Mouse (Mus musculus) fibroblast of lung, adult 2 months (primary cell): ENCODE data around the gene Kif17.
"Not testable (repeated sequence)": the region's sequence is repeated elsewhere in the genome, so short reads cannot be mapped to it uniquely, and the experiment has no call there.

Source experiments
- DNase-seq: peaks from one replicate; pipeline ENCODE4 v3.0.0-alpha.2; 2011; ENCODE audit warnings: low read depth

Kif17 gene

GRCm38 (mm10) chr4:138313021-138313420, 62.8 kb downstream of the Kif17 start:
- DNase-seq = no peak

- no peak for DNase-seq
Observed at GRCm38 (mm10) chr4:138313795-138314194, 63.6 kb downstream of the Kif17 start.

DNA sequence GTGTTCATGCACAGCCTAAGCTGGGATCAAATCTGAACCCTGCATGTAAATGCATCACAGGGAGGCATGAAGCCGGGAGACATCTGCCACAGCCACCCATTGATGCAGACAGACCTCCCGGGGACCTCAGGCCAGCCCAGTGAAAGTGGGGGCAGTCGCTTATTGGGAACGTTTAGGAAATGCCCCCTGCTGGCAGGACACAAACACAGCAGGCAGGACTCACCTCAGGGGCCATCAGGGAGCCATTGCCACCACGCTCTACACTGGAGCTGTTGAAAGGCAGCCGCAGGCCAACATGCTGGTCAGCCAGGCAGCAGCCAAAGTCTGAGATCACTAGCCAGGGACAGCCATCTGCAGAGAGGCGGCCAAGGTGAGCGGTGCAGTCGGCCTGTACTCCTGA, 65.5 kb downstream of the Kif17 start:
- no peak for DNase-seq

- DNase-seq = no peak
Observed at GRCm38 (mm10) chr4:138316369-138316768, 66.1 kb downstream of the Kif17 start.

DNA sequence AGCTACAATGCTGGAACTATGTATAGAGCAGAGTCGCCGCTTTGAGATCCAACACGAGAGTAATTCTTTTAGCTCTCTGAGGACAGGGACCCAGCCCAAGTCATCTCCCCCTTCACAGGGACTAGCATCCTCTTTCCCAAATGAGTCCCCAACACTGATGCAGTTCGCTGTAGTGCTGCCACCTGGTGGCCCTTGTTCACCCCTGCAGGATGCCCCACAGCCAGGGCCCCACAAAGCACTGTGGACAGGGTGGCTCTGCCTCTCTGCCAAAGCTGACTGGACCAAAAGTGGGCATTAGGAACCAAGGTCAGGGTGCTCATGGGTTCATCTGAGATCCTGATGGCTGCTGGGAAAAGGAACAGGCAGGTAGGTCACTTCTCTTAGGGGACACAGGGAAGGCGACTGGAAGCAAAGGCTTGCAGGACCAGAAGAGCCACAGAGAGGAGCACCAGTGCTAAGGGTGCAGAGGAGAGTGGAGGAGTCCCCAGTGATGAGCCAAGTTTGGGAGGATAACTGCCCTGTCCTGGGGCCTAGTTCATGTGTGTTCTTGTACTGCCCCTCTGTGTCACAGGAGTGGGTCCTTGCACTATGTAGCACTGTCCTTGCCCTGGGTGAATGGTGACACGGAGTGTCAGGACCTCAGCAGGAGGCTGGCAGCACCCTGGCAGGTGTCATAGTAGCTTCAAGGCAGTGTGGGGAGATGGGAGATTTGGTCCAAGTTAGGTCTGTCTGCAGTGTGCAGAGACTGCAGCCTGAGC, 68.5 kb downstream of the Kif17 start:
- no peak for DNase-seq

- DNase-seq = peak; percentile 69
Observed at GRCm38 (mm10) chr4:138319508-138319907, 69.3 kb downstream of the Kif17 start.

DNA sequence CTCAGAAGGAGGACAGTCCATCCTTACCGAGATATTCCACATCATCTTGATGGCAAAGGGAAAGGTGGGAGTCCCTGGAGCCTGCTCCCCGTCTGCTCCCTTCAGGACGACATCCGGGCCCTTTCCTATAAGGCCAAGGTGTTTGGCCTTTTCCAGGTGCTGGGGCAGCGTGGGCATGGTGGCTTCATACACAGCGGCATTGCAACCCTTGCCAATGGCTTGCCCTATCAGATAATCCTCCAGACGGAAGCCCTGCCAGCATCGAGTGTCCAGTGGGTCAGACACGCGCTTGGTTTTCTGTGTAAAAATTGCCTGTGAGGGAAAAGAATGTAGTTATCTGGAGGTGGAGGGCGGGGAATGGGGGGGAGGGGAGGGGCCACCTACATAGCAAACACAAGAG, 70.5 kb downstream of the Kif17 start:
- no peak for DNase-seq

DNA sequence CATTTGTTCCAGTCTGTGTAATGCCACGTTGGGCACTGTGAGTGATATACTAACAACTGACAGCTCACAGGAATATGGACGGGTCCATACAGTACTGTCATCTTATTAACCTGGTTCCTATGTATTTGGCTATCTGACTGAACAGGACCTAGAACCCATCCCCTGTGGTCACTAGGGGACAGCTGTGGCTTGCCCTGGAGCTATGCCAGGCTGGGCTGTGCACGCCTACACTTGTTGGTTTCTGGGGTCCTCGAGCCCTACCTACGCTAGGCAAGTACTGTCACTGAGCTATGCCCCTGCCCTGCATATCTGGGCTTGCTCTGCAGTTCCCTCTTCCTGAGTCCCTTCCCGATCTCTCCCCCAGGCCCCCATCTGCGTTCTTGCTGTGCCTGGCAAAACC, 71.3 kb downstream of the Kif17 start:
- no peak for DNase-seq

DNA sequence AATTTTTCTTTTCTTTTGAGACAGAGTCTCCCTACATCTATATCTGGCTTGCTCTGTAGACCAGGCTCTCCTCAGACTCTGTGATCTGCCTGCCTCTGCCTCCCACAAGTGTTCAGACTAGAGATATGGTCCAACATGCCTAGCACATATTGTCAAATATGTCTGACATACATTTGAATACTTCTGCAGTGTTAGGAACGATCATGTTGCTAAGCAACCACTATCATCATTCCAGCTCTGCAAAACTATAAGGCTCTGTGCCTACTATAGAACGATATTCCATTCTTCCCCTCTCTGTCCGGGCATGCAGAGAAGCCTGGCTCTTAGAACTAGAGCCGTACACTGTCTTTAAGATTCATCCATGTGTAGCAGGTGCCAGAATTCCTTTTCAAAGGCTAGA, 72.5 kb downstream of the Kif17 start:
- DNase-seq = no peak

- no peak for DNase-seq
Observed at GRCm38 (mm10) chr4:138323753-138324152, 73.5 kb downstream of the Kif17 start.

DNA sequence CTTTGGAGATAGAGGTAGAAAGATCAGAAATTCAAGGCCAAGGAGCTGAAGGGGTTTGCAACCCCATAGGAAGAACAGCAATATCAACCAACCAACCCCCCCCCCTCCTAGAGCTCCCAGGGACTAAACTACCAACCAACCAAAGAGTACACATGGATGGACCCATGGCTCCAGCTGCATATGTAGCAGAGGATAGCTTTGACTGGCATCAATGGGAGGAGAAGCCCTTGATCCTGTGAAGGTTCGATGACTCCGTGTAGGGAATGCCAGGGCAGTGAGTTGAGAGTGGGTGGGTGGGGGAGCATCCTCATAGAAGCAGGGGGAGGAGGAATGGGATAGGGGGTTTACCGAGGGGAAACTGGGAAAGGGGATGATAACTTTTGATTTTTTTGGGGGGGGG, 74.2 kb downstream of the Kif17 start:
- DNase-seq = no peak

DNA sequence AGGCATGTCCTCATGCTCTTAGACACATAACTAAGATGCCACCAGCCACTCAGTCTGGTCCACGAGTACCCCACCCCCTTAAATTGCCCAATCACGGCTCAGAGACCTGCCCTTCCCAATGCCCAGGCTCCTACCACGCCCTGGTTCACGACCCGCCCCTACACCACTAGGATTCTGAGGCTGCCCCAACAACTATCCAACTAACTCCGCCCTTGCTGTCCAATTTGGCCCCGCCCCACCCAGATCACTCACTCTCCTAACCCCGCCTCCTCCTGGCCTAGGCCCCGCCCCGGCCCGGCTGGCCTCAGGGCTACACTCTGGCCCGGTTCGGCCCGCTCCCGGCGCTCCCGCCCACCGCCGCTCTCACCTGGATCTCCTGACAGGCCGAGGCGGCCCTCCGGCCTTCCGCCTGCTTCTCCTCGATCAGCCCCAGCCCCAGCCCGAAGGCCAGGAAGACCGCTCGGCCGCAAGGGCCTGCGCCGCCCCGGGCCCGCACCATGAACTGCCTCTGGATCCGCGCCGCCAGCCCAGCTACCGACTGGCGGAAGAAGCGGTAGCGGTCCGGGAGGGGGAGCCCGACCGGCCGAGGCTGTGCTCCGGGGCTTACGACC, 75.3 kb downstream of the Kif17 start:
- DNase-seq = peak; percentile 76

GRCm38 (mm10) chr4:138326077-138326695, 76.0 kb downstream of the Kif17 start, which contains the start of gene Pink1:
Pink1 (minus strand) TSS chr4:138326307.
- DNase-seq = no peak

DNA sequence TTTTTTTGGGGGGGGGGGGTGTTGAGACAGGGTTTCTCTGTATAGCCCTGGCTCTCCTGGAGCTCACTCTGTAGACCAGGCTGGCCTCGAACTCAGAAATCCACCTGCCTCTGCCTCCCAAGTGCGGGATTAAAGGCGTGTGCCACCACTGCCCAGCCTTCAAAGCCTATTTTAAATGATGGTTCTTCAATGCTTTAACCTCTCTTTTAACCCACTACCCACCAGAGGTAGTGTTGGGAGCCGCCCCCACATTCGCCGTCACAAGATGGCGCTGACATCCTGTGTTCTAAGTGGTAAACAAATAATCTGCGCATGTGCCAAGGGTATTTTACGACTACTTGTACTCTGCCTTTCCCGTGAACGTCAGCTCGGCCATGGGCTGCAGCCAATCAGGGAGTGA, 76.9 kb downstream of the Kif17 start:
- not testable (repeated sequence) for DNase-seq

DNA sequence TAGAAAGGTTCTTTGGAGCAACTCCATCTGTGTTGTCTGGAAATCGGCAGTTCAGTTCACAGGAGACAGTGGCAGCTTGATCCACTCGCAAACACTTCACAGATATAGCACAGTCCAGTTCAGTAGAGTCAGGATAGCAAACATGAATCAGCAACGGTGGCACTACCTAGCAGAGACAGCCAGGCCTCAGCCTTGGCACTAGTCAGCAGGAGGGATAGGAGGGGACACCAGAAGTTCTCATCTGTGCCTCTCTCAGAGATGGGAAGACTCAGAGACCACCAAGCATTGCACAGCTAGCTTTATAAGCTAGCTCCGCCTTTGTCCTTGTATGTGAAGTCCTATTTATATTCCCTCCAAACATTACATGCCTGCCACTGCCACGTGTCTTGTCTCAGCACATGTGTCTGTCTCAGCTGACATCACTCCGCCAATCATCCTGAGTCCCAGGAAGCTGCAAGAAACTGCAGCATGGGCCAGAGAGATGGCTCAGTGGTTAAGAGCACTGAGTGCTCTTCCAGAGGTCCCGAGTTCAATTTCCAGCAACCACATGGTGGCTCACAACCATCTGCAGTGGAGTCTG, 77.7 kb downstream of the Kif17 start:
- DNase-seq = no peak

DNA sequence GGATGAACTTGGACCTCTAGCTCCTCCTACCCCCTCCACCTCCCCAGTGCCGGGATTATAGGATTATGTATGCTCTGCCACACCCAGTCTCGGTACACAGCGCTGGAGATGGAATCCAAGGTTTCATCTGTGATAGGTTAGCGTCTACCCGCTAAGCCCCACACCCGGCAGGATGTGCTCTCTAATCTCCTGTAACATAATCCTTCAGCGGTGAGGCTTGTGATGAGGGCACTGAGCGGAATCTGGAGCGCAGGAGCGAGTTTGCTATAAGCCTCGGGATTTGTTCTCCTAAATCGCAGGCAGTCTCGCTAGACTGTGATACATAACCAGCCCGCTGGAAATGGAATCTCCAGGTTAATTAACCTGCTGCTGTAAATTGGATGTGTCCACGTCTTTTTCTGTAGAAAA, 80.0 kb downstream of the Kif17 start:
- no peak for DNase-seq

DNA sequence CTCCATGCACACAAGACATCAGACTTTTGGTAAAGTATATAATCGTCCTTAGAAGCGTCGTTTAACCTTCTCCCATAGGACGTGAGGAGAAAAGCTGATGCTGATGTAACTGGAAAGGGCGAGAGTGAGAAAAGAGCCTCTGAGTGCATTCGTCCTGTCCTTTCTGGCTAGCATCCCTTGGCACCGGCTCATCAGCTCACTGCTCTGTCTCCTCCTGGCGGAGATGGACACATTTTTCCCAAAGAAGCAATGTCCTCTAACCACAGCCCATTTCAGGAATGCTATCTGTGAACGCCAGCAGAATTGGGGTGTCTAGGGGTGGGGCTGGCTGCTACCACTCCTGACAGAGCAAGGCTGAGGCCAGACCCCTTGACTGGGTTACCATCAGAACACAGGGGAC, 81.4 kb downstream of the Kif17 start:
- DNase-seq = no peak

DNA sequence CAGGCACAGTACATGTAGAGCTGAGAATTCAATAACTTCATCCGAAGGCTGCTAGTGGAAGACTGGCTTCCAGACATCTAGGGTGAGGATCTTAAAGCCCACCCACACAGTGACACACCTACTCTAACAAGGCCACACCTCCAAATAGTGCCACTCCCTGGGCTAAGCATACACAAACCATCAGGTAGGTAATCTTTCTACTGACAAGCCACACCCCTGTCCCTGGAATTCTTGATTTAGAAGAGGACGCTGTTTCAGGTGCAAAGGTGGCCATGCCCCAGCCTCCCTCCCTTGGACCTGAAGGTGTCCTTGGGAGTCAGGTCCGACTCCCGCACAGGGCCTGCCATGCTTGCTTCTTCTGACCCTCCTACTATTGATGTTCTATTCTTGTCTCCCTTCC, 82.9 kb downstream of the Kif17 start:
- DNase-seq = no peak

GRCm38 (mm10) chr4:138335036-138335435, 84.8 kb downstream of the Kif17 start:
- DNase-seq = no peak

- no peak for DNase-seq
Observed at GRCm38 (mm10) chr4:138335648-138336047, 85.4 kb downstream of the Kif17 start.

DNA sequence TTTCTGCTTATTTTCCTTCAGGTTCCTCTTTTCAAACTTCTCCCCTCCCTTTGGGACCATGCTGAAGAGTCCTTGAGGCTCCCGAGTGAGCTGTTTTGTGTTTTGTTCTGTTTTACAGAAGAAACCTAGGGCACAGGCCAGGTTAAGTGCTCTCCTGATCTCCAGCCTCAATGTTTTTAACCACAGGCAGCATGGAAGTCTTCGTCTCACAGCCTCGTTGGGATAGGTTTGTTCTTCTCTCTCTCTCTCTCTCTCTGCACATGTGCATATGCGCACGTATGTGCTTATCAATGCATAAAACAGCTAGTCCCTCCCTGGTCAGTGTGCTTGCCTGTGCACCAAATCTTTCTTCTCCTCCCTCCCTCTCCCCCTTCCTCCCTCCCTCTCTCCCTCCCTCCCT, 86.6 kb downstream of the Kif17 start:
- DNase-seq = no peak

DNA sequence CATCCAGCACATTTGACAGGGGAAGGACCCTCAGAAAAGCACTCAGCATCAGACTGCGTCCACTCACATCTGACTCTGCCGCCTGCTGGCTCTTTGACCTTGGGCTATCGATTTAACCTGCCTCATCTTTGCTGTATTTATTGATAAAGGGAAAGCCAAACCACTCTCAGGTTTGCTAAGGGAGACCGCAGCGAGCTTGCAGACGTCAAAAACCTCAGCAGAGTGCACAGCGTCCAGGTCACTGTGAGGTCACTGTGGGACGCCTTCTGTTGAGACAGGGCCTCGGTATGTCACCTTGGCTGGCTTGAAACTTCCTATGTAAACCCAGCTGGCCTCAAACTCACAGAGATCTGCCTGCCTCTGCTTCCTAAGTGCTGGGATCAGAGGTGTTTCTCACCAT, 87.1 kb downstream of the Kif17 start:
- no peak for DNase-seq

- DNase-seq = no peak
Observed at GRCm38 (mm10) chr4:138339963-138340362, 89.7 kb downstream of the Kif17 start.
